Mouse (Mus musculus) stomach, embryonic 15.5 days (tissue): ENCODE measurements around the gene Otog. TPM values are rescaled to one million over a fixed set of nuclear protein-coding genes. Genes with fewer than 3 reads are reported as not detected.

Experiments used
- ATAC-seq: fragments of 200-750 bp; cut with Nextera tagmentation; 2 replicates; pipeline ENCODE4 v1.8.0; 2017; ENCODE audit warnings: low read depth, moderate number of reproducible peaks, moderate TSS enrichment; ENCODE audit not compliant: insufficient read depth, low FRiP score
- H3K27ac ChIP-seq: fragments of 300-500 bp; sonication (generic); 2 replicates; pipeline ENCODE4 v1.5.1; 2015; ENCODE audit warnings: mild to moderate bottlenecking, inconsistent platforms
- H3K27me3 ChIP-seq: fragments of 300-500 bp; sonication (generic); replicated peaks from 2 replicates; pipeline ENCODE4 v1.6.1; 2015; ENCODE audit warnings: inconsistent platforms
- H3K36me3 ChIP-seq: fragments of 300-500 bp; sonication (generic); 2 replicates; pipeline ENCODE4 v1.6.1; 2015; ENCODE audit warnings: inconsistent platforms
- H3K4me1 ChIP-seq: fragments of 300-500 bp; sonication (generic); 2 replicates; pipeline ENCODE4 v1.6.1; 2015; ENCODE audit warnings: inconsistent platforms
- H3K4me2 ChIP-seq: fragments of 300-500 bp; sonication (generic); 2 replicates; pipeline ENCODE4 v1.6.1; 2015; ENCODE audit warnings: mild to moderate bottlenecking, inconsistent platforms
- H3K4me3 ChIP-seq: fragments of 300-500 bp; sonication (generic); replicated peaks from 2 replicates; pipeline ENCODE4 v1.5.1; 2015; ENCODE audit warnings: inconsistent platforms
- H3K9ac ChIP-seq: fragments of 300-500 bp; sonication (generic); 2 replicates; pipeline ENCODE4 v1.6.1; 2015; ENCODE audit warnings: inconsistent platforms
- H3K9me3 ChIP-seq: fragments of 300-500 bp; sonication (generic); 2 replicates; pipeline ENCODE4 v1.6.1; 2016; ENCODE audit warnings: inconsistent platforms
- WGBS: fragments of 180-500 bp; shearing (Covaris S2); methylation state at CpG from one replicate; pipeline ENCODE4 v1.1.7; 2015; 5-methylcytosine and 5-hydroxymethylcytosine counted together
- polyA plus RNA-seq: library from polyadenylated mRNA; unstranded; fragments of >200 nt; fragmentation: Nextera tagmentation; extraction: Ambion mirVana; gene quantifications from 2 replicates; pipeline ENCODE4 v1.2.1, GENCODE M21; 2015

Otog gene
- polyA plus RNA-seq, 1 experiment from 2014 or later: 0.04 TPM

DNA sequence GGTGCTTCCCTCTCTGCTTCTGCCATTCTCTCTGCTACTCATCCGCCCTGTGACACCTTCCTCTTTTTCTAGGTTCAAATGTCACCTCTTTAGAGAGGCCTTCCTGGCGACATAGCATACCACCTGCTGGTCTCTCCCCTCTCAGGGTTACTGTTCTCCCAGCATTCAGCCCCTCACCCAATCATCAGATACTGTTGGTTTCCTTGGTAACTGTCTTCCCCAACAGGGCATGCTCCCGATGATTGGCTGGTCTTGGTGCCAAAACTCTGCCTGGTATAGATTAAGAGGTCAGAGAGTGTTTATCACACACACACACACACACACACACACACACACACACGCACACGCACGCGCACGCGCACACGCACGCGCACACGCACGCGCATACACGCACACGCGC lies 4.8 kb upstream of the Otog start:
- Histone ChIP-seq H3K4me1 (0 out of 2 replicates have a peak, but pooled peaks cover 5% of the 10 kb centered on the region), H3K4me3 (no peak overlapping the region), H3K27ac (no peak overlapping the region), H3K4me2 (no peak overlapping the region), H3K9ac (no peak overlapping the region), H3K9me3 (no peaks in the 10 kb centered on the region), H3K27me3 (no peaks in the 10 kb centered on the region), H3K36me3 (no peaks in the 10 kb centered on the region)
- 64% methylated on average over 18 of the region's 18 CpGs for WGBS
- ATAC-seq: no peak

DNA sequence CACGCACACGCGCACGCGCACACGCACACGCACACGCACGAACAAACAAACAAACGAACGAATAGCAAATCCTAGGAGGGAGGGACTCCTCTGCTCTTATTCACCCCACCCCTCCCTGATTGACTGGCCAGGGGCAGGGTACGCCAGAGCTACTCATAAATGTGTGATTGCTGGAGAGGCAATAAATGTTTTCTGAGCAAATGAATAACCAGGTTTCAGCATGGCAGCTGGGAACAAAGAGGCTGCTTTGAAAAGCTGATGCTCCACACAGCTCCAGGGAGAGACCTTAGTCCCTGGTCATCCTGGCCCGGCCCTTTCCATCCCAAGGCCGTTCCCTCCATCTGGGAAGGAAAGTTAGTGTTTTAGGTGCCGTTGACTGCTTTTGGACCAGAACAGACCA lies 4.4 kb upstream of the Otog start:
- Histone ChIP-seq H3K36me3 (no peaks in the 10 kb centered on the region), H3K27ac (no peak overlapping the region), H3K9ac (no peak overlapping the region), H3K9me3 (no peaks in the 10 kb centered on the region), H3K4me3 (no peak overlapping the region), H3K27me3 (no peaks in the 10 kb centered on the region), H3K4me2 (no peak overlapping the region), H3K4me1 (0 out of 2 replicates have a peak, but pooled peaks cover 5% of the 10 kb centered on the region)
- no peak for ATAC-seq
- 61% methylated on average over 15 of the region's 15 CpGs for WGBS

- H3K4me1 ChIP-seq: 0 out of 2 replicates have a peak, but pooled peaks cover 5% of the 10 kb centered on the region
- no peaks in the 10 kb centered on the region for H3K36me3 ChIP-seq
- H3K27ac ChIP-seq: no peak overlapping the region
- no peaks in the 10 kb centered on the region for H3K27me3 ChIP-seq
- WGBS: 47% methylated on average over 7 of the region's 7 CpGs
- no peak for ATAC-seq
- H3K4me3 ChIP-seq: no peak overlapping the region
- no peak overlapping the region for H3K9ac ChIP-seq
- H3K4me2 ChIP-seq: no peak overlapping the region
- no peaks in the 10 kb centered on the region for H3K9me3 ChIP-seq
Observed at GRCm38 (mm10) chr7:46237192-46237591, 3.6 kb upstream of the Otog start.

DNA sequence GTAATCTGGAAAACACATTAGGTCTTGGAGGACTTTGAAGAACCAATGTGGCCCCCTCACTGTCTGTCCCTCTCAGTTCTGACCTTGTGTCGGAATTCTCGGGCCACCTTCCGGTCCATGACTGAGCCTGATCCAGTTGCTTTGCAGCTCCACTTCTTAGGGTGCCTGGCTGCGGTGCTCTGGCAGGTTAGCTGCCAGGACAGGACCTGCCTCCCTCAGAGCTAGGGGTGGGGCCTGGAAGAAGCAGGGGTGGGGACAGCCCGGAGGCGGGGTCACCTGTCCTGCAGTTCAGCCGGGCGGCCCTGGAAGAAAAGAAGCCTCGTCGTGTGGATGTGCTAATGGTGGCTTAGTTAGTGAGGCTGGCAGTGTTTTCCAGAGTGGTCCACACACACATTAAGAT lies 2.4 kb upstream of the Otog start, which contains the start of gene Ush1c:
Ush1c (minus strand) TSS at position 158 of the 400 bp plus-strand sequence.
- no peak within 1 kb of the TSS; the same call in 1 of the 2 replicates for H3K4me3 ChIP-seq
- H3K27ac ChIP-seq: no peak within 1 kb of the TSS
- 0 out of 2 replicates have a peak, but pooled peaks cover 5% of the 10 kb centered on the region for H3K4me1 ChIP-seq
- H3K9ac ChIP-seq: no peak within 1 kb of the TSS
- peak; percentile 70 for ATAC-seq
- H3K9me3 ChIP-seq: no peaks in the 10 kb centered on the region
- WGBS: 25% methylated on average over 10 of the region's 10 CpGs
- no peaks in the 10 kb centered on the region for H3K27me3 ChIP-seq
- H3K36me3 ChIP-seq: no peaks in the 10 kb centered on the region
- no peak within 1 kb of the TSS for H3K4me2 ChIP-seq

GRCm38 (mm10) chr7:46240091-46240490 lies 696 bp upstream of the Otog start:
- 0 out of 2 replicates have a peak, but pooled peaks cover 5% of the 10 kb centered on the region for H3K4me1 ChIP-seq
- no peak overlapping the region for H3K4me2 ChIP-seq
- ATAC-seq: no peak
- WGBS: 93% methylated on average over 4 of the region's 4 CpGs
- no peaks in the 10 kb centered on the region for H3K27me3 ChIP-seq
- H3K9ac ChIP-seq: no peak overlapping the region
- no peak overlapping the region for H3K4me3 ChIP-seq
- no peaks in the 10 kb centered on the region for H3K36me3 ChIP-seq
- H3K9me3 ChIP-seq: no peaks in the 10 kb centered on the region
- no peak overlapping the region for H3K27ac ChIP-seq

GRCm38 (mm10) chr7:46246876-46247275 lies 6.1 kb downstream of the Otog start:
- H3K4me3 ChIP-seq: no peak overlapping the region
- no peak for ATAC-seq
- H3K36me3 ChIP-seq: no peaks in the 10 kb centered on the region

GRCm38 (mm10) chr7:46247606-46248005 lies 6.8 kb downstream of the Otog start:
- H3K4me2 ChIP-seq: no peak overlapping the region
- no peaks in the 10 kb centered on the region for H3K27me3 ChIP-seq
- no peaks in the 10 kb centered on the region for H3K9me3 ChIP-seq
- WGBS: 83% methylated on average over 3 of the region's 3 CpGs
- H3K36me3 ChIP-seq: no peaks in the 10 kb centered on the region
- H3K4me3 ChIP-seq: no peak overlapping the region
- no peak overlapping the region for H3K27ac ChIP-seq
- no peak for ATAC-seq
- H3K9ac ChIP-seq: no peak overlapping the region
- H3K4me1 ChIP-seq: no peaks in the 10 kb centered on the region

More at GRCm38 (mm10) chr7:46246876-46247275, 6.1 kb downstream of the Otog start:
- Histone ChIP-seq H3K27ac (no peak overlapping the region), H3K9ac (no peak overlapping the region), H3K9me3 (no peaks in the 10 kb centered on the region), H3K4me2 (no peak overlapping the region), H3K4me1 (no peaks in the 10 kb centered on the region), H3K27me3 (no peaks in the 10 kb centered on the region)

DNA sequence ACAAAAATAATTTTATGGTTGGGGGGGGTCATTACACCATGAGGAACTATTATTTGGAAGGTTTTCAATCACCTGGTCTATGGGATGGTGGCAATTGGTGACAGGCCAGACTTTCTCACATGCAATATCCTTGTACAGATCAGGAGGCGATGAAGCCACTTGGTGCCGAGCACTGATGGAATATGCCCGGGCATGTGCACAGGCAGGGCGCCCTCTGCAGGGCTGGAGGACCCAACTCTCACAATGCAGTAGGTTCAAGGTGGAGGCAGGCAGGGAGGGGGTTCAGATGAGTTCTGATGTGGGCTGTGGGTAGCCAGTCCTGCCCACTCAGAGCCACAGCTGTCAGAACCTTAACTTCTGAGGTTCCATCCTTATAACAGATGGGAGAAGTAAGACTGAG lies 11.1 kb downstream of the Otog start:
- H3K9me3 ChIP-seq: no peaks in the 10 kb centered on the region
- H3K36me3 ChIP-seq: no peaks in the 10 kb centered on the region
- H3K27me3 ChIP-seq: no peaks in the 10 kb centered on the region
- H3K4me2 ChIP-seq: no peak overlapping the region
- no peak overlapping the region for H3K27ac ChIP-seq
- no peak overlapping the region for H3K9ac ChIP-seq
- no peak overlapping the region for H3K4me3 ChIP-seq
- no peaks in the 10 kb centered on the region for H3K4me1 ChIP-seq
- no peak for ATAC-seq
- 87% methylated on average over 4 of the region's 4 CpGs for WGBS

DNA sequence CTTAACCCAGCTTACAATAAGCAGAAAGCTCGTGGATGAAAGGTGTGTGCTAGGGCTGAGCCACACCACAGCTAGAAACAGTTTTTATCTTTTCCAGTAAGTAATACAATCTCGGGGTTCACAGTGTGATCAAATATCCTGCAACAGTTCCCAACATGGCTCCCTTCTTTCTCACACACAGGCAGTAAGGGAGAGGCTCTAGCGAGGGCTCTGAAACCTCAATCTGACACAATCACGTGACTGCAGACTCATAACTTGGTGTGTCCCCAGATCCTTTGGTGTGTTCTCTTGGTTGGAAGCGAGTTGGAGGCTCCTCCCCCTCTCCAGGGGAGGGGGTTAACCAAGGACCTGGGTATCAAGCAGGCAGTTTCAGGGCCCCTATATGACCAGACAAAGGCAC lies 35.4 kb downstream of the Otog start:
- 56% methylated on average over 5 of the region's 5 CpGs for WGBS
- H3K9me3 ChIP-seq: no peaks in the 10 kb centered on the region
- no peak overlapping the region for H3K4me3 ChIP-seq
- H3K36me3 ChIP-seq: no peaks in the 10 kb centered on the region
- no peaks in the 10 kb centered on the region for H3K27me3 ChIP-seq
- H3K9ac ChIP-seq: no peak overlapping the region
- H3K4me2 ChIP-seq: no peak overlapping the region
- H3K27ac ChIP-seq: no peak overlapping the region
- no peak for ATAC-seq
- H3K4me1 ChIP-seq: no peaks in the 10 kb centered on the region

DNA sequence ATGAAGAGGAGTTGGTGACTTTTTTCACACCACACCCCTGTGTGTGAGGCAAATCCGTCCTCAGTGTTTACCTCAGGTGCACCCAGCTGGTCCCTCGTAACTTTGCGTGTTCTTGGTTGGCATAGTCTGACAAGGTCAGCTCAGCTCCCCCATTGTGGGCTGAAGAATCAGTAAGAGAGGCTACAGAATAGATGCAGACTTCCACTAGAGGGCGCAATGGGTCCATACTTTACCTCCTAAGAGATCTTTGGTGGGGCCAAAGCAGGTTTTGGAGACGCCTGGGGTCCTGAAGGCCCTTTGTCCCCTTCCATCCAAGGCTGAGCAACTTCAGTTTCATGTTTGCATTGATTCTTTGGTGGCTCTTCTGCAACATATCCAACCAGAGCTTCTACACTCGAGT lies 39.2 kb downstream of the Otog start:
- ATAC-seq: no peak
- H3K36me3 ChIP-seq: no peaks in the 10 kb centered on the region
- no peaks in the 10 kb centered on the region for H3K27me3 ChIP-seq
- H3K4me1 ChIP-seq: no peaks in the 10 kb centered on the region
- no peaks in the 10 kb centered on the region for H3K9me3 ChIP-seq
- 15% methylated on average over 6 of the region's 6 CpGs for WGBS
- no peak overlapping the region for H3K4me3 ChIP-seq
- H3K4me2 ChIP-seq: no peak overlapping the region
- no peak overlapping the region for H3K27ac ChIP-seq
- no peak overlapping the region for H3K9ac ChIP-seq

GRCm38 (mm10) chr7:46280896-46281295 lies 40.1 kb downstream of the Otog start:
- Histone ChIP-seq H3K27ac (no peak overlapping the region), H3K4me3 (no peak overlapping the region), H3K9ac (no peak overlapping the region), H3K4me2 (no peak overlapping the region), H3K27me3 (no peaks in the 10 kb centered on the region), H3K36me3 (no peaks in the 10 kb centered on the region), H3K9me3 (no peaks in the 10 kb centered on the region), H3K4me1 (no peaks in the 10 kb centered on the region)
- ATAC-seq: no peak

DNA sequence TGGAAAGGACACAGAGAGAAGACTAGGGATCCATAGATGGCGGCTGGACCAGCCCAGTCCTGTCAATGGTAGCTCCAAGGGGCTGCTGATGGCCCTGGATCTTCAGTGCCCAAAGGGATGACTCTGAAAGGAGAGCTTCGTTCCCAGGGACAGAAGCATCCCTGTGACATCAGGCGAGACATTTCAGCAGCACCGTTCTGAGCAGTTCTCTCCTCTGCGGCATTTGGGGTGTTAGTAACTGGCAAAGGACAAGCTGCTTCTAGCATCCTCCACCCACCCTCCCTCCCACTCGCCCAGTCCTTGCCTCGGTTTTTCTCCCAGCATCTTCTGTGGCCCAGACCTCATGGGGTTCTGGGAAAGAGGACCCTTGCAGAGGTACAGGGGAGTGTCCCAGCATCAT lies 41.5 kb downstream of the Otog start:
- no peak overlapping the region for H3K9ac ChIP-seq
- no peak for ATAC-seq
- no peak overlapping the region for H3K27ac ChIP-seq
- no peak overlapping the region for H3K4me3 ChIP-seq
- H3K36me3 ChIP-seq: no peaks in the 10 kb centered on the region
- no peaks in the 10 kb centered on the region for H3K27me3 ChIP-seq
- no peaks in the 10 kb centered on the region for H3K4me1 ChIP-seq
- H3K9me3 ChIP-seq: no peaks in the 10 kb centered on the region
- 54% methylated on average over 7 of the region's 7 CpGs for WGBS
- H3K4me2 ChIP-seq: no peak overlapping the region

DNA sequence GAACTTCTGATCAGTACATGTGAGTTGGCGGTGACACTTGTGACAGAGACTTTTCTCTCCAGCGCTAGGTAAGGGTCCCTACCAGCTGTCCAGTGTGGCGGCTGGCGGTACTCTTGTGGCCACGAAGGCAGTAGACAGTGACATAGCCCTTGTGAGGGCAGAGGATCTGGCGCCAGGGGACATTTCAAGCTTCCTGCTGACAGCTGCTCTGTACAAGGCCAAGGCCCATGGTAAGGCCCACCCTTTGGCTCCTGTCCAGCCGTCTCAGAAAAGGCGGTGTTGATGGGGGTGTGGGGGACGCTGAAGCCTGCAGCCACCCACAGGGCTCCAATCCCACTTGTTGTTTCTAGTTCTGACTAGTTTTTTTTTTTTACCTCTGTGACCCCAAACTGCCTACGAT lies 42.9 kb downstream of the Otog start:
- H3K4me1 ChIP-seq: no peaks in the 10 kb centered on the region
- WGBS: 65% methylated on average over 10 of the region's 10 CpGs
- H3K27me3 ChIP-seq: no peaks in the 10 kb centered on the region
- ATAC-seq: no peak
- no peak overlapping the region for H3K4me2 ChIP-seq
- H3K27ac ChIP-seq: no peak overlapping the region
- no peak overlapping the region for H3K9ac ChIP-seq
- no peak overlapping the region for H3K4me3 ChIP-seq
- no peaks in the 10 kb centered on the region for H3K9me3 ChIP-seq
- H3K36me3 ChIP-seq: no peaks in the 10 kb centered on the region
